Mouse (Mus musculus): ENCODE results near the gene Gabpb2.
"Not testable (repeated sequence)": the region's sequence is repeated elsewhere in the genome, so short reads cannot be mapped to it uniquely, and the experiment has no call there.

The Gabpb2 gene

DNA sequence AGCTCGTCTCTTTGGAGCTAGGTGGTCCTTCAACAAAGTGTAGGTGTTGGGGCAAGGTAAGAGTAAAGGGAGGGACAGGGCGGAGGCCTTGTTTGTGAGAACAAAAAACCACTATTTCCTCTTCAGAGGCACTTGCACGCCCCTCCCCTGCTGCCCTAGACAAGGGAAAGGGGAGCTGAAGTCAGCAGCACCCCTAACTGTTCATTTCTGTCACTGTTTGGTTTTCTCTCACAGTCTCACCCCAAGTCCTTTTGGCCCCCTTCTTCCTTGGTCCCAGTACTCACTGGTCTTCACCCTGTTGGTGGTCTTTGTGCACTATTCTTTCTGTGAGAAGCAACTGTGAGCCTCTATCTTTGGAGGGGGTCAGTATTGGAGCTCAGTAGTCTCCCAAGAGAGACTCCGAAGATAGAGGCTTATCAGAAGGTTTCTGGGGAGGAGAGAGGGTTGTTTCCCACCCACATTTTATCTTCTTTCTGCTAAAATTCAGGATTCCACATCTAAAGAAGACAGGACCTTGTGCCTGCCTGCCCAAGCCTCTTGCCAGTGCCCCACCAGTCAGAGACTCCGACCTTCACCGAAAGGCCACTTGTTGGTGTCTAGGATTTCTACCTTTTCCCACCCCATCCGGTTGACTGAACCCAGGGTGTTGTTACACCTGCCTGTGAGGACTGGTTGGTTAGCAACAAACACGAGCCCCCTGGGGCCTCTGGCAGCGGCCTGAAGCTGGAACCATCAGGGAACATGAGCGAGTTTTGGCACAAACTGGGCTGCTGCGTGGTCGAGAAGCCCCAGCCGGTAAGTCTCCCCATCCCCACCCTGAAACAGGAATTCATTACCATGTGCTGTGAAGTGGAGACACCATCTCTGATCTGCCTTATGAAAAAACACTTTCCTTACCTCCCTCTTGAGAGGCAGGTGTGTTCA, 13.8 kb upstream of the Gabpb2 start, which contains the start of gene Mllt11:
Gene Mllt11 (minus strand): TSS at position 874 of the 924 bp plus-strand sequence.
- no peak for DNase-seq (ENCODE audit: low spot score)

DNA sequence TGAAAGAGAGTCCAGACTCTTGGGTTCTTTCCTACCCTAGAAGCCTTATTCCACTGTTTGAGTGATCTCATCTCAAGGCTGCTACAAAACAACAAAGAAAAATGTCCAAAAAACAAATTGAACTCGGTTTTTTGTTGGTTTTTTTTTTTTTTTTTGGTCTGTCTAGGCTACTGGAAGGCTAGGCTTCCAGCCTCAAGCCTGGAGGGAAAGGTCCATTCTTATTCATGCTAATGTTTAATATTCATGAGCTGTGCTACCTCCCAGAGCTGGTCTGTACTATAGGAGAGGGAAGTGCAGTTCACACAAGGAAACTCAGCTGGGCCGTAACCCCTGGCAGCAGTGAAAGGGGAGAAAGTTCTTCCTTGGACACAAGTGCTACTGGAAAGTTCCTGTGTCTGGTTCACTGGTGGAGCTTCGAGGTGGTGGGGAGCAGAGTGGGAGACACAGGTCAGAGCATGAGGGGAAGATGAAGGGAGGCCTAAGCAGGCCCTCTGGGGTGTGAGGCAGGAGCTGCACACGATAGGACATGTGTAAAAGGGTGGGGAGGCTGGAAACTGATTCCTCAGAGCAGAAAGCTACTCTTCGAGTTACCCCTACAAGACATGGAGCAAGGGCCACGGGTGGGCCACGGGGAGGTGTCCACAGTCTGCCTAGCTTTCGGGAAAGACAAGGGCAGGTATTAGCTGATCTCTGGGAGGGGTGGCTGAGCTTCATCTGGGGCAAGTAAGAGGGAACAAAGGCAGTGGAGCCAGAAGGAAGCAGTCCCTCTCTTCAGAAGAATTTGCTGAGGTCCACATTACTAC, 13.0 kb upstream of the Gabpb2 start:
- DNase-seq (ENCODE audit: low spot score), result no peak

DNA sequence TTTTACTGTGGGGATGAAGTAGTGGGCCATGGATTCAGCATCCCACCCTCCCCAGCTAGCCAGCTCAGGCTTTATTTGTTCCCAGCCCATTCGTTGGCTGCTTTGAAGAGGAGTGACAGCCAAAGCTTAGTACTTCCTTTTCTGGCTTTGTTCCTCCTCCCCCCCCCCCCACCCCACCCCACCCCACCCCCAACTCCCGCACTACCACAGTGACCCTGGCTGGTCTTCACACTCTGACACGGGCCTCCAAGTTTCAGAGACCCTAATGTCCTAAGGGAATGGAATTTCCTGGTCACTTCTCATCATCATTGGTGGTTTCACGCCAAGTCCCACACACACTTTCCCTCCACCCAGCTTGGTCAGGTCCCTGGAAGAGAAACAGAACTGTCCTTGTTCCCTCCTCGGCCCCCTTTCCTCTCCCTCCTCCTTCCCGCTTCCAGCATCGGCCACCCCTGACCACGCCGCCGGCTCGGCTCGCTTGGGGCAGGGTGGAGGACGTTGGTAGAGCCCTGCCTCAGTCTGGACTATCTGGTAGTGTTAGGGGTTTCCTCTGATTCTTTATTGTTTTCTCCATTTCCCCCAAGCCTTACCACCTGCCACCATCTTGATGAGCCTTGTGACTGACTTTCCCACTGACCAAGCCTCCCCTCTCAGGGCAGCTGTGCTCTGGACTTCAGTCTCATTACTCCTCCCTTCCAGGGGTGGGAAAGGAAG, 12.2 kb upstream of the Gabpb2 start:
- DNase-seq (ENCODE audit: low spot score), result no peak

DNA sequence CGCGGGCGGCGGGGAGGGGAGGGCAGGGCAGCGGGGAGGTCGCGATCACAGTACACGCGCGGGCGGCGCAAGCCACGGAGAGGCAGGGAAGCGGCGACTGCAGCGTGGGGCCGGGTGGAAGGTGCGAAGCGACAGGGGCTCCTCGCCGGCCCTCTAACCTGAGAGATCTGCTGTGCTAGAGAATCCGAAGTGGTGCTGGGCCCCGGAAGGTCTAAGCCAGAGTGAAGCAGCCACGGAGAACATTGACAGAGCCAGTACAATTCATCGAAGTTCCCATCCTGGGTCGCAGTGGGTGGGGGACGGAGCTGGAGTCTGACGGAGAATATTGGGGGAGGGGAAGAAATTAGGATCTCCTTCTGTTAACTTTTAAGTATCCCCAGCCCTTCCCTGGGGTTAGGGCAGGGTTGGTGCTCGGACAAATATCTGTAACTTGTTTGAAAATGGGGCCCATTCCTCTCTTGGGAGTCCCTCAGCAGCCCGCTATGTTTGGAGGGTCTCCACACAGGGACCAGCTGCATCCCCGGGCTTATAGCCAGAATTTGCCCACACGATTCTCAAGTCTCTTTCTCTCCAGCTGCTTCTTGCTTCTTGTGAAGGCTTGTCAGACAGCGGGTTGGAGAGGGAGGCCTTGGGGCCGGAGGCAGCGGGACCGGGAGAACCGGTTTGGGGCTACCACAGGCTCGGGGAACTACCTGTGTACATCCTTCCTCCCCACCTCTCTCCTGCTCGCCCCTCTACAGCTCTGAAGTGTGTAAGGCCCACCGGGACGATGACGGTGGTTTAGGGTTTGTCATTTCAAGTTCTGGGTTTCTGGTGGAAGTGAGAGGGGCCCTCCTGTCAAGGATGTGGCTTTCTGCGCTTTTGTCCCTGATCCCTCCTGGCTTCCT, 11.4 kb upstream of the Gabpb2 start:
- no peak for DNase-seq (ENCODE audit: low spot score)

DNA sequence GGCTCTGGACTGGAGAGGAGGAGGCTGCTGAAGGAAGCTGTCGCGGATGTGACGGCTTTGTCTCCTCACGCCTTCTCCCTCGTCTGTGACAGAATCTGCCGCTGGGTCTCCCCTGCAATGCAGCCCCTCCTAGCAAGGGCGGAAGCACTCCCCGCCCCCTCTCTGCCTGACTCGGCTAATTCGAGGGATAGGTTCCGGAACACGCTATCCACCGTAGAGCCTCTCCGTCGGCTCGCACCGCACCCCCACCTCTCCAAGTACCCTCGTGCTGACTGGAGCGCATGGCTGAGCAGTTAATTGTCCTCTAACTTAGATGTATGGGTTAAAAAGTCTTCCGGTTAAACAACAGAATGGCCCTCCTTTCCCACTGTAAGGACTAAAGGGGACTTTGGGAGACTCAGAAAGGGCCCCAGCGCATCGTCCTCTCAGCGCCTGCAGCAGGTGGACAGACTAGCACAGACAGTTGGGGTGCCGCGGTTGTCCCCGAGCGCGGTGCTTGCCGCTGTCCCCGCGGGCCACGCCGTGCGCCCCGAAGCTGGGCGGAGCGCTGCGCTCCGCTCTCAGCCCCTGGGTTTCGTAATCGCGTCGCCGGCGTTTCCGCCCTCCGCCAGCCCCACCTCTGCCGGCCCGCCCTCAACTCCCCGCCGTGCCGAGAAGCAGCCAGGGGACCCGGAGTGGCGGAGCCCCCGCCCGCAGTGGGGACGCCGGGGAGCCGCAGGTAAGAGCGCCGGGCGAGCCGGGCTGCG, 10.6 kb upstream of the Gabpb2 start, which contains the start of gene Cdc42se1:
Gene Cdc42se1 (plus strand): TSS at position 585 of the 746 bp plus-strand sequence.
- DNase-seq (ENCODE audit: low spot score), result peak; percentile 71

DNA sequence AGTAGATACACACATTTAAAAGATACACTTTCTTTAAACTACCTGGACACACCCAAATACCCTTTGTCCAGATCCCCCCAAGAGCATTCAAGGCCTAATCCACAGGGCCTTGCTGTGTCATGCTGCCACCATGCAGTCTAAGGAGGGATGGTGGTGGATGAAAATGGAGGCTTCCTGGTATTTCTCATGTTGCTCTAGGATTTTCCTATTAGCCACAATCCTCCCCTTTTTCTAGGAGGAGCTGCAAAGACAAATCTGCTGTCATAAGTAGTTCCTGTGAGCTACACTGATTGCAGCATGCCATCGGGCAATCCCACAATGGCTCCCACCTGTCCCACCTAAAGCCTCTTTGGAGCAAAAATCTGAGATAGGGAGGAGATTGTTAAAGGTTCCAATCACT, 9.5 kb upstream of the Gabpb2 start:
- no peak for DNase-seq (ENCODE audit: low spot score)

DNA sequence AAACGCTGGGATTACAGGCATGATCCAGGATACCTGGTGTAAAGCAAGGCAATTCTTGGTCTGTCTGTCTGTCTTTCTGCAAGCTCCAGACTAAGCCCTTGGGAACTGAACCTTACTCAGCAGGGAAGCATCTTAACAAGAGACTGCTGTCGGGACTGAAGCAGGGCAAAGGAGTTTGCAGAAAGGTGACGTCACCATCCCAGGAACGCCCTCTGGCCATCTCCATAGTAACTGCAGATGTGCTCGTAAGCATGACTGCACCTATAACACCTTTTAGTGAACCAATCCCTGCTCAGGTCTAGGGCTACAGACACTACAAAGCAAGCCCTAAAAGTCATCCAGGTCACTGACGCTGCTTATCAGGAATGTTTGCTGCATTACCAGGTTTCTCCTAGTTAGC, 6.6 kb upstream of the Gabpb2 start:
- no peak for DNase-seq (ENCODE audit: low spot score)

DNA sequence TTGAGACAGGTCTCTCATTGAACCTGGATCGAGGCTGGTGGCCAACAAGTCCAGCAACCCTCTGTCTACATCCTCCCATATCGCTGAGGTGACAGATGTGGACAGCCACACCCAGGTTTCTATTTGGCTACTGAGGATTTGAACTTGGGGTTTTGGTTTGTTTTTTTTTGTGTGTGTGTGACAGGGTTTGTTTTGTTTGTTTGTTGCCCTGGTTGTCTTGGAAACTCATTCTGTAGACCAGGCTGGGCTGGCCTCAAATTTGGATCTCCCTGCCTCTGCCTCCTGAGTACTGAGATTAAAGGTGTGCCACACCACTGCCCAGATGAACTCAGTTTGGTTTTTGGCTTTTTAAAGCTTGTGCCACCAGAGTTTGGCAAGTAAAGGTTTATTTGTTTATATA, 5.3 kb upstream of the Gabpb2 start:
- no peak for DNase-seq (ENCODE audit: low spot score)

DNA sequence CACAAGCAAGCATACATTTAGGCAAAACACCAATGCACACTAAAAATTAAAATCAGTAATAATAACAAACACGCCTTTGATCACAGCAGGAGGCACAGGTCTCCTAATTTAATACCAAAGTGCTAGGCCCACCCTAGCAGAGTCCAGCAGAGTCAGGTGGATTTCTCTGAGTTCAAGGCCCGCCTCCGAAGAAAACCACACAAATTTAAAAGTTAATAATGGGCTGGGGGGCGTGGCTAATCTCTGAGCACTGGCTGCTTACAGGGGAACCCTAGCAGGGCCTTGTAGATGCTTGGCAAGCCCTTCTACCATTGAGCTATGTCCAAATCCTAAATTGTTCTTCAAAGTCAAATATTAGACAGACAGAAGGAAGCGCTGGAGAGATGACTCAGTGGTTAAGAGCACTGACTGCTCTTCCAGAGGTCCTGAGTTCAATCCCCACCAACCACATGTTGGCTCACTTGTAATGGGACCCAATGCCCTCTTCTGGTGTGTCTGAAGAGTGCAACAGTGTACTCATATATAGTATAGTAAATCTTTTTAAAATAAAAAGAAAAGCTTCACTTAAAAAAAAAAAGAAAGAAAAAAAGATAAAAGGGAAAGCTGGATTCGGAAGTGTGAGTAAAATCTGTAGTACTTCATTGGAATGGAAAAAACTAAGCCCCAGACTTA, 886 bp upstream of the Gabpb2 start:
- DNase-seq (ENCODE audit: low spot score), result no peak

DNA sequence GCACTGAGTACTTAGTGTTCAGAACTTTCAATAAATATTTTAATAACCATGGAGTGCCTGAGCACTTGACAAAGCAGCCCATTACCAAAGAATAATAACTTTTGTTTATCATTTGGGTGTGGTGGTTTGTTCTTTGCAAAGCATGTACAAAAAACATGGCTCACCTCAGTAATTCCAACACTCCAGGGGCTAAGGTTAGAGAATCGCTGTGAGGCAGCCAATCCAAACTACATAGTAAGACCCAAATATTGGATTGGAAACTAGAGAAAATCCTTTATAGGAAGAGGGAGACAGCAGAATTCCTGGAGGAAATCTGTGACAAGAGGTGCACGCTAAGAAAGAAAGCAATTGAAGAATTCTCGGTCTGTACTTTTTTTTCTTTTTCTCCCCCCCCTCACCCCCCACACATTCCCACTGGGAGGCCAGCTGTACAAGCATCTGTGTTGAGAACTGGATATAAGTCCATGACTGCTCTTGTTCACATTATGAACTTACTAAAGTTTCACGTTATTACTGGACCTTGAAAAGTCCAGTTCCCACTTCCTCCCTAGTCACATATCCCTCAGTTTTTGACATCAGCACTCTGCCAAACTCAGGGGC, 961 bp downstream of the Gabpb2 start:
- no peak for DNase-seq (ENCODE audit: low spot score)

DNA sequence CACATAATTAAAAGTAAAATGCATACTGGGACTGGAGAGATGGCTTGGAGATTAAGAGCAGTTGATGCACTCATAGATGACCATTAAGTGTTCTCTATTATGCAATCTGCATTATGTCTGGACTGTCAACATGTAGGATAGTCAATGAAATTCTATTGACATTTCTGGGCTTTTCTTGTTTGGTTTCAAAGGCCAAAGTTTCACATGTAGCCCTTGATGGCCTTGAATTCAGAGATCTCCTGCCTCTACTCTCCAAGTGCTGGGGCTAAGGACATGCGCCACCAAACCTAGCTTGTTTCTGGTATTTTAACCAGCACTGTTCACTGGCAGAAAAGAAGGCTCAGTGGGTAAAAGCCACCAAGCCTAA, 4.1 kb downstream of the Gabpb2 start:
- DNase-seq (ENCODE audit: low spot score), result no peak

DNA sequence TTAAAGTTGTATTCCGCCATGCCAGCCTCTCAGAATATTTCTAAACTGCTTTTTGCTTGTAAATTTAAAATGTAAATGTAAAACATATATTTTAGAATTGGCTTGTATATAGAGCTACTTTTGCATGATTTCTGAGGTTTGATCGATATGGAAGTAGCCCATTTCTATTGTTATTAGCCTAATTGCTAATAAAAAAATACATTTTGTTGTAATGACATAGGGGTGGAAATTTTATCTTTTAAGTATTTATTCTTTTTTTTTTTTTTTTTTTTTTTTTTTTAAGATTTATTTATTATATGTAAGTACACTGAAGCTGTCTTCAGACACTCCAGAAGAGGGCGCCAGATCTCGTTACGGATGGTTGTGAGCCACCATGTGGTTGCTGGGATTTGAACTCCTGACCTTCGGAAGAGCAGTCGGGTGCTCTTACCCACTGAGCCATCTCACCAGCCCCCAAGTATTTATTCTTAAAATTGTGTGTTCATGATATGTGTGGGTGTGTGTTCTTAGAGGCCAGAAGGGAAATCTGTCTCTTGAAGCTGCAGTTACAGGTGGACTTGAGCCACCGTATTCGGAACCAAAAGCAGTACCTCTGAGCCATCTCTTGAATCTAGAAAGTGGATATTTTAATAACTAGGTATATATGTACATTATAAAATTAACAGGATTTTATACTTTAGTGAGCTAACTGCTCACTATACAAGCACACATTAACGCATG, 4.7 kb downstream of the Gabpb2 start:
- not testable (repeated sequence) for DNase-seq (ENCODE audit: low spot score)

DNA sequence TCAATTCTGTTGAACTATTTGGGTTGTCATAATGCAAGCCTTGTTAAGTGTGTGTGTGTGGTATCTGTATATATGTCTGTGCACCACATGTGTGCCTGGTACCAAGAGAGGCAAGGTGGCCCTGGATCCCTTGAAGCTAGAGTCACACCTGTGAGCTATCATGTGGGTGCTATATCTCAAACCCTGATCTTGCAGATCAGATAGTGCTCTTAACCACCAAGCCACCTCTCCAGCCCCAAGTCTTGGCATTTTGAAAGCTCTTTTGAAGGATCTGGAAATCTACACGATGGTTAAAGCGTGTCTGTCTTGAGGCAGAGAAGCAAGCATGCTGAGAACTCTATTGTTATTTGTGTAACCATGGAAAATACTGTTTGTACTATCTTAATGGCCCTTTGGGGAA, 7.1 kb downstream of the Gabpb2 start:
- DNase-seq (ENCODE audit: low spot score), result no peak

DNA sequence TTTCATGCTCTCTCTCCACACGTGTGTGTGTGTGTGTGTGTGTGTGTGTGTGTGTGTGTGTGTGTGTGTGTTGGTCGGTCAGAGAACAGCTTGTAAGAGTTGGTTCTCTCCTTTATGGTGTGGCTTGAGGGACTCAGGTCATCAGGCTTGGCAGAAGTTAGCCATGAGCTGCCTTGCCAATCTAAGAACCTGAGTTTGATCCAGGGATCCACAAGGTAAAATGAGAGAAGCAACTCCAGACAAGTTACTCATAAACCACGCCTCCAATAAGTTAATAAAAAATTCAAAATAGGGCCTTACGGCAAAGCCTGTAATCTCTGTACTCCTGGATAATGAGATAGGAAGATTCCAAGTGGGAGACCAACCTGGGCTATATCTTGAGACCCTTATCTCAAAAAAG, 9.4 kb downstream of the Gabpb2 start:
- no peak for DNase-seq (ENCODE audit: low spot score)

DNA sequence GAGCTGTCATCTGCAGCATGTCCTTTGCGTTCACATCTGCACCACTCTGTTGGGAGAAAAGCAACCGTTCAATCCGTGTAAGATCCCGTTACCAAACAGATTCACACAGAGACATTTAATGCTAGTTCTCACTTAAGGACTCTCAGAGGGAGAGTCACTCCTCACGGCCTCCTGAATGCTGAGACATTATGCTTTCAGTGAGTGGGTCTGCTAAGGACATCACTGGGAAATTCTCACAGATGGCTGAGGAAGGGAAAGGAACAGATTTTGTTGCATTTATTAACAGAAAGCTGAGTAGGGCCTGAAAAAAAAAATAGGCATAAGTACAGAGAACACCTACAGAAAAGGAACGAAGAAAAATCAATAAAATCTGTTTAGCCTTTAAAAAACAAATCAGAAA, 13.8 kb downstream of the Gabpb2 start:
- no peak for DNase-seq (ENCODE audit: low spot score)

DNA sequence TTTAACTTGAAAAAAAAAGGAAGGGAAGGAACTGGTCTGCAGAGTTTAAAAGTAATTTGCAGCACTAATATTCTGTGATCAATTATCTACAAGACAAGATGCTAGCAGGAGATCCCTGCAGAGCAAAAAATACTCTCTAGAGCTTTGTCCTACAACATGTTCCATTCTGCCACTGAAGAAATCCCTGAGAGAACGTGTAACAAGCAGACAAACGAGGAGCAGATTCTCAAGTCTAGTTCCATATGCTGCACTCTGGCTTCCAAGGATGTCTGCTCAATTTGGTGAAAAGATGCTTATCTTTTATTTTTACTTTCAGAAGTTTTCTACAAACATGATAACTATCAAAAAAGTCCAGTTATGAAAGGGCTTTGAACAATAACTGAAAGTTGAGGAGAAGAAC, 17.2 kb downstream of the Gabpb2 start:
- no peak for DNase-seq (ENCODE audit: low spot score)

DNA sequence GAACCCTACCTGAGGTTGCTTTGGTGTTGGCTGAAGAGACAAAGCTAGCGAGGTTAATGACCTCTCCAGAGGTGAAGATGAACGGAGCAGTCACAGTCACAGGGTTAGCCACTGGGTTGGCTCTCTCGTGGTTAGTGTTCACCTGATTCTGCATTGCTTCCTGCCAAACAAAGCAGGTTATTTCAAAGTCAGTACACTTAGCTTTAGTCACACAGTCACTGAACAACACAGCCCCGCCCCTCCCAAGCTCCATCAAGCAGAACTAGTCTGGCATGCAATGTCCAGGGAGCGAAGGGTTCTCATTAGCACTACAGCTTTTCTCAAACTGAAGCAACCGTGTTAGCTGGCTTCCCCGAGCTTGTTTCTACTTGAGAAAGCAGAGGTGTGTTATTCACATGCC, 17.6 kb downstream of the Gabpb2 start:
- DNase-seq (ENCODE audit: low spot score), result no peak

DNA sequence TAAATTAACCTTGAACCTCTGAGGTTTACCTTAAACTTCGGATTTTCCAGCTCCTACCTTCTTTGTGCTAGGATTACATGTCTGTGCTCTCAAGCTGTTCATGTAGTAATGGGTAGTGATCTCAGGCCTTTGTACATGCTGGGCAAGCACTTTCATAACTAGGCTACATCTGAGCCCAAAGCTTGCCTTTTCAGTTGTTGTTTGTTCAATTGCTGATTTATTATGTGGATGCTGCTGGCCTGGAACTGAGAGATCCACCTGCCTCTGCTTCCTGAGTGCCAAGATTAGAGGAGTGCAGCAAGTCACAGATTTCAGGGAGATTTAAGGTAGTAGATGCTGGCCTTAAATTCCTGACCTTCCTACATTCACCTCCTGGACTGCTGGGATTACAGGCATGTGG, 18.6 kb downstream of the Gabpb2 start:
- no peak for DNase-seq (ENCODE audit: low spot score)

DNA sequence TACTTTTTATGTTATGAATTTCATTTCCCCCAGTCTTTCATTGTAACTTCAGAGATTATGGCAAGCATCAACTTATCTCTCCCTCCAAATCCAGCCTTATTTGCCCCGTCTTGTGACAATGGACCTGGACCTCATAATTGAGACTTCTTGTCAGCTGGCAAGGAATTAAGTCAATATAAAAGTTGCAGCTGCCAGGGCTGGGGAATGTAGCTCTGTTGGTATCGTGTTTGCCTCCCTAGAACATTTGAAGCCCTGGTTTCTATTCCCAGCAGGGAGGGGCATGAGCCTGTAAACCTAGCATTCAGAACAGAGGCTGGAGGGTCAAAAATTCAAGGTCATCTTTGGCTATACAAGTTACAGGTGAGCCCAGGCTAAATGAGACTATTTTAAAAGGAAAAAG, 21.9 kb downstream of the Gabpb2 start:
- DNase-seq (ENCODE audit: low spot score), result no peak

Data from layer of hippocampus, adult 9-10 months (tissue).